Mouse (Mus musculus): ENCODE results near the gene Slc22a13.
"Not testable (repeated sequence)": the region's sequence is repeated elsewhere in the genome, so short reads cannot be mapped to it uniquely, and the experiment has no call there.

Slc22a13 gene

GRCm38 (mm10) chr9:119208998-119209397 lies at the start of gene Slc22a13:
TSS of gene Slc22a13 (minus strand) at chr9:119209098.
- DNase-seq (ENCODE audit: low spot score), result no peak

GRCm38 (mm10) chr9:119258128-119258527 lies 49.2 kb upstream of the Slc22a13 start:
- no peak for DNase-seq (ENCODE audit: low spot score)

DNA sequence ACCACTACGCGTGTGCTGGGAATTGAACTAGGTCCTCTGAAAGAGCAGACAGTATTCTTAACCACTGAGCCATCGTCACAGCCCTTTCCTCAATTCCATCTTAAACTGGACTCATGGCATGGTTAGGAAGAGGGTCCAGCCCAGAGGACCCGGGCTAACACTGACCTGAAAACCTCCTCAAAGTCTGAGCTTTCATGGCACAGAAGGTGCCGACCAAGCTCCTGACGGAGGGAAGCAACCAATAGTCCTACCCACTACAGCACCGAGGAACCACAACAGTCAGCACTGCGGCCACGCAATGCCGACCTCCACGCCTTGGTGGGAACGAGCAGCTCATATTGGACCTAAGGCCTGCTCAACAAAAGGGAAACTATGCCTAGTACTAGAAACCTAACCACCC lies 47.3 kb upstream of the Slc22a13 start:
- no peak for DNase-seq (ENCODE audit: low spot score)

- no peak for DNase-seq (ENCODE audit: low spot score)
Measured at GRCm38 (mm10) chr9:119255096-119255495, 46.2 kb upstream of the Slc22a13 start.

DNA sequence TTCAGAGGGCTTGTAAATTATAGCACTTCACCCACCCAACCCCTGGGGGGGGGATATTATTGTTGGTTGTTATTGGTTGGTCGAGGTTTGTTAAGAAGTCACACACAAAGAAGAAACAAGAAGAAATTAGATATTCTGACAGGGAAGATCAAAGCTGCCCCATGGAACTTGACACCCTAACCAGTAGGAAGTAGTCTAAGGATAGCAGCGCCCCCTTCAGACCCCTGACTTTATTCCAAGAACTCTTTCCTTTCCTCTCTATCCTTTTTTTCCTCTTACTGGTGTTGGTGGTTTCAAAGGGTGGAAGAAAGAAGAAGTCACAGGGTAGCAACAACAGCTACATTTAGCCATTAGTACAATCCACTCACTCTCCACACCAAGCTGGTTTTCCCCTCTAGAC lies 45.3 kb upstream of the Slc22a13 start:
- DNase-seq (ENCODE audit: low spot score), result no peak

DNA sequence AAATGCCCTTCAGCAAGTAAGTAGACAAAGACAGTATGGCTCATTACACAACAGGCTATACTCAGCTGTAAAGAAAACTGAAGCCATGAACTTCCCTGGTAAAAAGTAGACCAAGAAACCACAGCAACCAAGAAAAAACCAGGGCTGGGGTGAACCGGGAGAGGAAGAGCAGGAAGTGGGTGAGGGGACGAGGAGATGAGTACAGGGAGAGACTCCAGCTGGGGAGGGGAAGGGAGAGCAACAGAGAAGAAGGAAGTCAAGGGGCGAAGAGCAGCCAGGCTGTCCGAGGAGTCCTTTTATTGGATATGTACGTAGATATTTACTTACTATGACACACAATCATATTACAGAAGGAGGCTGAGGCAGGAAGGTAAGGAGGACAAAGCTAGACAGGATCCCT lies 39.1 kb upstream of the Slc22a13 start:
- no peak for DNase-seq (ENCODE audit: low spot score)

GRCm38 (mm10) chr9:119246826-119247225 lies 37.9 kb upstream of the Slc22a13 start:
- DNase-seq (ENCODE audit: low spot score), result no peak

- no peak for DNase-seq (ENCODE audit: low spot score)
Measured at GRCm38 (mm10) chr9:119243981-119244380, 35.1 kb upstream of the Slc22a13 start.

- no peak for DNase-seq (ENCODE audit: low spot score)
Measured at GRCm38 (mm10) chr9:119241169-119241865, 32.4 kb upstream of the Slc22a13 start.

DNA sequence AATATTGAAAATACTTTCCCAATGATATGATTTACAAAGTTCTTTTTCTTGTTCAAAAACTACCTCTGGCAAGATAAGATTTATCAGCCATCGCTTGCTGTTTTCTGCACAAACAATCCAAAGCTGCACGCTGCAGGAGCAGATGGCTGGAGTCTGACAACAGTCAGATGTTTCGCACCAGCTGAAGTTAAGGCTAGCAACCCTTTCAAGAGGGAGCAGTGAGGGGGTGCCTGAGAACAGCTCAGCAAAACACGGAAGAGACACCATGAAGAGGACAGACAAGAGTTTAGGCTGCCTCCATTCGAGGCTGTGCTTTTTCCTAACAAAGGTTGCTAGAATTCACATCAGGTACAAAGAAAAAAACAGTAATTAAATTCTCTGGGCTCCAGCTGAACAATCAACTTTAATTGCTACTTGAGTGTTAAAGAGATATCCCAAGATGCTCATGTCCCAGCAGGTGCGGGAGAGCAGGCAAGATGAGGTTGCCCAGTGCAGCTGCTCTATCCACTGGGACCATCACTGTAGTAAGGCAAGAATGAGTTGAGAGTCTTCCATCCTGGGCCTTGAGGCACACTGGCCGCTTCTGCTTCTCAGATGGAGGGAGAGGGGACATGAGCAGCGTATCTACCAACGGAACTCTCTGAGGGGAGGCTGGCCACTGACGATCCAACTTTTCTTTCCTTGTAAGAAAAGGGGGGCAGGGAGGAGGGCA lies 31.5 kb upstream of the Slc22a13 start:
- DNase-seq (ENCODE audit: low spot score), result no peak

DNA sequence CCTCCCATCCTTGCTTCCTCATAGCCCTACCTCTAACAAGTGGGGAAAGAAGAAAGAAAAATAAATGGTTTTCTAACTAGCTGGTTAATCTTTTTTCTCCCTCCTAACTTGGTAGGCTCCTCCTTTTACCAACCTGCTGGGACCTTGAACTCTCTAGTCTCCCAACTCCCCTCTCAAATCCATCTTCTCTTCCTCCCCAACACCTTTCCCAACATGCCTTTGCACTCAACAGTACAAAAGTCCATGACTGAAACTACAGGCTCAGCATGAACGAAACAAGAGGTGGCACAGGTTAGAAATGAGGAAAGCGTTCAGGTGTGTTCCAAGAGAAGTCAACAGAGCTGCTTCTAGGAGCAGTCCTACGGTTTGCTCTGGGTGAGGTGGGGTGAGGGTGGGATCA lies 30.4 kb upstream of the Slc22a13 start:
- DNase-seq (ENCODE audit: low spot score), result no peak

DNA sequence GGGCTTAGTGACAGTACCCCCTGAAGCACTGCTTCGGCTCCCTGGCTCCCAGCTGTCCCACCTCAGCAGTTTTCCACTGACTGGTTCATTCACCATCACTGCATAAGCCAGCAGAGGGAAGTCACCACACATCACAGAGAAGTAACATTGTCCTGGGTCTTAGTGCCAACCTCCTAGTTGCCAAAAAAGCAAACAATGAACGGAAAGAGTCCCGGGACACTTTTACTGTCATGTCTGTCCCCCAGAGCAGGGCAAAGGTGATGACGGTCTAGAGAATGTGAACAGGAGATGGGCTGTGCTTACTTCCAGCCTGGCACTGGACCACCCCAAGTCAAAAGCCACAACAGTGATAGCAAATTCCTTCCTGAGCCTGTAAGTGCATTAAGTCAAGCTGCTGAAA lies 29.9 kb upstream of the Slc22a13 start:
- DNase-seq (ENCODE audit: low spot score), result no peak

DNA sequence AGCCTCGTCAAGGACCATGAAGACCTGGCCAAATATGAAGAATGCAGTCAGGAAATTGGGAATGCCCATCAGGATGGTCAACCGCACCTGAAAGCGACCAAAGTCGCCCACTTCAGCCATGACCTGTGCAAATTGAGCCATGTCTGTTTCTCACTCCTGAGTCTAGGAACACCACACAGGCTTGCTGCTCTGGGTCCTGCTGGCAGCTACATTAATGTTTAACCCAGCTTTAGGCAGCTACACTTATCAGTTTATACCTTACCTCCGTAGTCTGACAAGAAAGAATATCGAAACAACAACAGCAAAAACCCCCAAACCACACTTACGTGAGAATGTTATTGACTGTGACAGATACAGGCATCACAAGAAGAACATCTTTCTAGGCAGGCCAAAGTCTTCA lies 22.7 kb upstream of the Slc22a13 start:
- no peak for DNase-seq (ENCODE audit: low spot score)

DNA sequence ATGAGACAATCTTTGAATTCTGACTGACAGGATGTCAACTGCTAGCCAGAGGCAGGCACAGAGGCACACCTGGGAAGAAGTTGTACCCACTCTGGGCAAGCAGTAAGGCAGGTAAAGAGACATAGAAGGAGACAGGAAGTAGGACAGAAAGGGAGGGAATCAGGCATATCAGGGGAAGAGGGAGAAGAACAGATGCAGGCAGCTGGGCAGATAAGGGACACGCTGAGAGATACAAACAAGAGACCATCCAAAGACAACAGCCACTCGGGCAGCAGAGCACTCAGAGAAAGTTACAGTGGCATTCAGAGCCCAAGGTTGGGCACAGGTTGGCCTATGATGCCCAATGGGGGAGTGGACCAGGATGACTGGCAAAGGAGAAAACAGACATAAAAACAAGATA lies 21.9 kb upstream of the Slc22a13 start:
- no peak for DNase-seq (ENCODE audit: low spot score)

GRCm38 (mm10) chr9:119220249-119220648 lies 11.4 kb upstream of the Slc22a13 start:
- DNase-seq (ENCODE audit: low spot score), result no peak

- no peak for DNase-seq (ENCODE audit: low spot score)
Measured at GRCm38 (mm10) chr9:119219667-119220066, 10.8 kb upstream of the Slc22a13 start.

GRCm38 (mm10) chr9:119215341-119215740 lies 6.4 kb upstream of the Slc22a13 start:
- not testable (repeated sequence) for DNase-seq (ENCODE audit: low spot score)

GRCm38 (mm10) chr9:119214601-119215000 lies 5.7 kb upstream of the Slc22a13 start:
- DNase-seq (ENCODE audit: low spot score), result no peak

- no peak for DNase-seq (ENCODE audit: low spot score)
Measured at GRCm38 (mm10) chr9:119212996-119213395, 4.1 kb upstream of the Slc22a13 start.

GRCm38 (mm10) chr9:119207113-119207512 lies 1.8 kb downstream of the Slc22a13 start:
- no peak for DNase-seq (ENCODE audit: low spot score)

GRCm38 (mm10) chr9:119206666-119207065 lies 2.2 kb downstream of the Slc22a13 start:
- no peak for DNase-seq (ENCODE audit: low spot score)

- no peak for DNase-seq (ENCODE audit: low spot score)
Measured at GRCm38 (mm10) chr9:119205756-119206155, 3.1 kb downstream of the Slc22a13 start.

DNA sequence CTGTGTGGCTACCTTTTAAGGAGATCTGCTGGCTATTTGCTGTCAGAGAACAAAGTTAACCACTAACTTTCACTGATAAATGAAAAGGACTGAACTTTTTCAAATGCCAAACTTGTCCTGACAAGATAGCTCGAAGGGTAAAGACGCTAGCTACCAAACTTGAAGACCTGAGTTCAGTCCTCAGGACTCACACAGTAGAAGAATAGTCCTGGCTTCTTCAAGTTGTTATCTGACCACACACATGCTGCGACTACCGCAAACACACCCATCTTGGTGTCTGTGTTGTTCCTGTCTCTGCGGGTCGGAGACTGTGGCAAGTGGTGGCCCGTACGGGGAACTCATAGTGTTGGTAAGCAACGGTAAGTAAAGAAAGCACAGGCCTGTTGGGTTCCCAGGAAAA lies 5.3 kb downstream of the Slc22a13 start:
- no peak for DNase-seq (ENCODE audit: low spot score)

GRCm38 (mm10) chr9:119201653-119202052 lies 7.2 kb downstream of the Slc22a13 start:
- DNase-seq (ENCODE audit: low spot score), result no peak
